Mouse (Mus musculus) kidney, embryonic 15.5 days (tissue): ENCODE results near the gene Gm10160. TPM values are rescaled to one million over a fixed set of nuclear protein-coding genes. Genes with fewer than 3 reads are reported as not detected.
"Not testable (repeated sequence)": the region's sequence is repeated elsewhere in the genome, so short reads cannot be mapped to it uniquely, and the experiment has no call there.

Experiments
- ATAC-seq: fragments of 200-750 bp; cut with Nextera tagmentation; replicated peaks from 2 replicates; pipeline ENCODE4 v1.8.0; 2017; ENCODE audit warnings: moderate TSS enrichment; ENCODE audit not compliant: low FRiP score
- H3K27ac ChIP-seq: fragments of 300-500 bp; sonication (generic); 2 replicates; pipeline ENCODE4 v1.5.1; 2015; ENCODE audit warnings: mild to moderate bottlenecking, inconsistent platforms
- H3K27me3 ChIP-seq: fragments of 300-500 bp; sonication (generic); 2 replicates; pipeline ENCODE4 v1.6.1; 2015; ENCODE audit warnings: inconsistent platforms
- H3K36me3 ChIP-seq: fragments of 300-500 bp; sonication (generic); 2 replicates; pipeline ENCODE4 v1.6.1; 2015; ENCODE audit warnings: inconsistent platforms
- H3K4me1 ChIP-seq: fragments of 300-500 bp; sonication (generic); 2 replicates; pipeline ENCODE4 v1.6.1; 2015; ENCODE audit warnings: inconsistent platforms
- H3K4me2 ChIP-seq: fragments of 300-500 bp; sonication (generic); 2 replicates; pipeline ENCODE4 v1.6.1; 2015; ENCODE audit warnings: moderate library complexity, mild to moderate bottlenecking, inconsistent platforms
- H3K4me3 ChIP-seq: fragments of 300-500 bp; sonication (generic); replicated peaks from 2 replicates; pipeline ENCODE4 v1.5.1; 2015; ENCODE audit warnings: mild to moderate bottlenecking, inconsistent platforms
- H3K9ac ChIP-seq: fragments of 300-500 bp; sonication (generic); 2 replicates; pipeline ENCODE4 v1.6.1; 2015; ENCODE audit warnings: mild to moderate bottlenecking, inconsistent platforms
- H3K9me3 ChIP-seq: fragments of 300-500 bp; sonication (generic); replicated peaks from 2 replicates; pipeline ENCODE4 v1.6.1; 2016; ENCODE audit warnings: inconsistent platforms
- WGBS: fragments of 180-500 bp; shearing (Covaris S2); methylation state at CpG from one replicate; pipeline ENCODE4 v1.1.7; 2015; ENCODE audit warnings: mixed read lengths; 5-methylcytosine and 5-hydroxymethylcytosine counted together
- polyA plus RNA-seq: library from polyadenylated mRNA; unstranded; fragments of >200 nt; fragmentation: Nextera tagmentation; extraction: Ambion mirVana; gene quantifications from 2 replicates; pipeline ENCODE4 v1.2.1, GENCODE M21; 2015

Gene Gm10160
- polyA plus RNA-seq, 1 experiment from 2014 or later = not detected

DNA sequence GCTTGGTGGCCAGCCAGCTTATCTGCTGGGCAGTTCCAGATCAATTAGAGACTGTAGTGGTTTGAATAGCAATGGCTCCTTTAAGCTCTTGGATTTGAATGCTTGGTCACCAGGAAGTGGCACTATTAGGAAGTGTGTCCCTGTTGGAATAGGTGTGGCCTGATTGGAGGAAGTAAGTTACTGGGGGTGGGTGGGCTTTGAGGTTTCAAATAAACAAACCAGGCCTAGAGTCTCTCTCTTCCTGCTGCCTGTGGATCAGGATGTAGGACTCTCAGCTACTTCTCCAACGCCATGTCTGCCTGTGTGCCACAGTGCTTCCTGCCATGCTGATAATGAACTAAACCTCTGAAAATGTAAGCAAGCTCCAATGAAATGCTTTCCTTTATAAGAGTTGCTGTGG lies 12.6 kb downstream of the Gm10160 start:
- 90% methylated on average over 1 of the region's 1 CpGs for WGBS
- Histone ChIP-seq H3K27ac (no peak overlapping the region), H3K4me3 (no peak overlapping the region), H3K9ac (no peak overlapping the region), H3K27me3 (no peaks in the 10 kb centered on the region), H3K9me3 (no peaks in the 10 kb centered on the region), H3K4me1 (no peaks in the 10 kb centered on the region; the same call in 1 of the 2 replicates), H3K4me2 (no peak overlapping the region), H3K36me3 (no peaks in the 10 kb centered on the region)
- ATAC-seq = no peak

DNA sequence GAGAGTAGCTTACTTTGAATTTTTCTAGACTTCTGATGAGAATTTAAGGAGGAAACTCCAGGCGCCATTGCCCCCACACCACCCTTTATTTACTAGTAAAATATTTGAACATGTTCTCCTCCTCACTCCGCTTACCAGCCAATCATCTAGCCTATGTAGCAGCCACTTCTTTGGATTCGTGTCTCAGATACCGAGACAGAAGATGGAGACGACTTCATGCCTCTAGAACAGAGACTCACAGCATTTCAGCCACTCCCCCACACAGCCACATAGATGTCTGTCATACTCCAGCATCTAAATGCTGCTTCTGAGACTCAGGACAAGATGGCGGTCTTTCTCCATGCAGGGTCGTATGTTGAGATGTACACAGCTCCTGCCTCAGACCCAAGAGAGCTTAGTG lies 13.5 kb downstream of the Gm10160 start:
- no peak overlapping the region for H3K4me2 ChIP-seq
- H3K4me1 ChIP-seq = no peaks in the 10 kb centered on the region; the same call in 1 of the 2 replicates
- H3K27ac ChIP-seq = no peak overlapping the region
- H3K36me3 ChIP-seq = no peaks in the 10 kb centered on the region
- H3K9ac ChIP-seq = no peak overlapping the region
- H3K27me3 ChIP-seq = no peaks in the 10 kb centered on the region
- no peak for ATAC-seq
- WGBS = 83% methylated on average over 7 of the region's 7 CpGs
- H3K4me3 ChIP-seq = no peak overlapping the region
- H3K9me3 ChIP-seq = no peaks in the 10 kb centered on the region

DNA sequence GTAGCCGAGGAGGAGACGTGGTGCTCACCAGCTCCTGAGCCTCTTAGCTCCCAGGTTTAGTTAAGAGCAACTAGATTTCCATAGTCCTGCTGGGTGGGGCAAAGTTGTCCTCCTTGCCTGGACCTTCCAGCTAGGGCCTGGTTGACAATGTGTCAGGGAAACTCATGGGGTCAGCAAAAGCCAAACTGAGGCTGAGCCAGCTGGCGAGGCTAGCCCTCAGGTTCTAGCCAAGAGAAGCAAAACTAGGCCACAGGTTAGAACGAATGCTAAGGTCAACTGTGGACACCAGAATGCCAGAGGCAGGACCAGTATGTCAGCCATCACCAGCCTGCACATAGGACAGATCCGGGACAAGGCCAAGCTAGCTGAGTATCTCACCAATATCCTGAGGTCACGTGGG lies 14.2 kb downstream of the Gm10160 start:
- H3K27ac ChIP-seq = no peak overlapping the region
- WGBS = 86% methylated on average over 6 of the region's 6 CpGs
- no peak overlapping the region for H3K4me2 ChIP-seq
- H3K4me3 ChIP-seq = no peak overlapping the region
- H3K9ac ChIP-seq = no peak overlapping the region
- H3K36me3 ChIP-seq = no peaks in the 10 kb centered on the region
- no peaks in the 10 kb centered on the region; the same call in 1 of the 2 replicates for H3K4me1 ChIP-seq
- no peaks in the 10 kb centered on the region for H3K9me3 ChIP-seq
- no peak for ATAC-seq
- H3K27me3 ChIP-seq = no peaks in the 10 kb centered on the region

DNA sequence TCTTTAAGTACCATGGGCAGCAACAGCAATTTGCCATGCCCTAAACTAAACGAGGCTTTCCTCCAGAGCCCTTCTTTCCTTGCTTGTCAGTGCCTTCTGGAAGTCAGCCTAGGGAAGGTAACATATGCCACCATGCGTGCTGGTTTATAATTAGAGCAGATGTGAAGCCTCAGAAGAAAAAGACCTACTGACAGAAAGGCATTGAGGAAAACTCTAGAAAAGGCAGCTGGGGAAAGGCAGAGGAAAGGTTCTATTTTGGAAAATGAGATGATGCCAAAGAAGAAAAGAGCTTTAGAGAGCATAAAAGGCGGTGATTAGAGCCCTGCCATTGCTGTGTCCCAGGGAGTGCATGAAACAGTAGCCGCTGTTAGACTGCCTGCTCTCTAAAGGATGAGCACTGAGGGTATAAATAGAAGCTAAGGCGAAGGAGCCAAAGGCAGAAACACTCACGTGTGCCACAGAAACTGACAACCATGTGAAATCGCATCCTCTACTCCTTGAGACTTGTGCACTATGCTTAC lies 14.9 kb downstream of the Gm10160 start:
- H3K9me3 ChIP-seq = no peaks in the 10 kb centered on the region
- H3K27me3 ChIP-seq = no peaks in the 10 kb centered on the region
- no peak overlapping the region for H3K9ac ChIP-seq
- H3K4me2 ChIP-seq = no peak overlapping the region
- no peak for ATAC-seq
- 64% methylated on average over 7 of the region's 7 CpGs for WGBS
- no peak overlapping the region for H3K4me3 ChIP-seq
- no peaks in the 10 kb centered on the region for H3K36me3 ChIP-seq
- H3K27ac ChIP-seq = no peak overlapping the region
- H3K4me1 ChIP-seq = no peaks in the 10 kb centered on the region; the same call in 1 of the 2 replicates

DNA sequence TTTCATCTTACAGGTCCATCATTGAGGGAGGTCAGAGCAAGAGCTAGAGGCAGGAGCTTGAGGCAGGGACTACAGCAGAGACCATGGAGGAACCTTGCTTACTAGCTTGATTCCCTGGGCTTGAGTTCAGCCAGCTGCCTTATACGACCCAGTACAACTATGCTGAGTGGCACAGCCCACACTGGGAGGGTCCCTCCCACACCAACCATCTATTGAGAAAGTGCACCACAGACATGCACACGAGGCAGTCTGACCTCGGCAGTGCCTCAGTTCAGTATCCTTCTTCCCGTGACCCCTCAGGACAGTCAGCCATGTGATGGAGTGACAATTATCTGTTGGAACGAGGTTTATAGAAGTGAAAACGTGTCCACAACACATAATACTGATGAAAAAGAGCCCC lies 15.8 kb downstream of the Gm10160 start:
- 35% methylated on average over 6 of the region's 6 CpGs for WGBS
- no peak overlapping the region for H3K27ac ChIP-seq
- H3K9ac ChIP-seq = no peak overlapping the region
- H3K4me2 ChIP-seq = no peak overlapping the region
- H3K27me3 ChIP-seq = no peaks in the 10 kb centered on the region
- no peaks in the 10 kb centered on the region for H3K4me1 ChIP-seq
- H3K9me3 ChIP-seq = no peaks in the 10 kb centered on the region
- H3K36me3 ChIP-seq = no peaks in the 10 kb centered on the region
- no peak for ATAC-seq
- H3K4me3 ChIP-seq = no peak overlapping the region

DNA sequence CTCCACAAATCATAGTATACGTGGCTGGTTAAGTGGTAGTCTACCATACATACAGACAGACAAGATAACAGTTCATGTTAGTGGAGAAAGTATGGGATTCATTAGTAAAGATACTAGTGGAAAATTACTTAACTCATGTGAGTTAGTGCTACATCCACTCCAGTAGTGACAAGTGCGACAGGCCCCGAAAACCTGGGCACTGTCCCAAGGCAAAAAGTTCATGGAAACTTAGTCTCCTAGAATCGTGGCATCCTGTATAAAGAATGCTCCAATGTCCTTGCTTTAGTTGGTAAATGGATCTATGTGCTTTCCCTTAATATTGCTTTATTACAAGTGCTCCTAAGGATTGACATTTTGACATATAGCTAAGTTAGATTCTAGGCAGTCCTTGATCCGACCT lies 17.8 kb downstream of the Gm10160 start:
- H3K9ac ChIP-seq, H3K4me1 ChIP-seq, H3K27me3 ChIP-seq, H3K9me3 ChIP-seq, ATAC-seq, H3K27ac ChIP-seq, H3K4me2 ChIP-seq, H3K4me3 ChIP-seq, H3K36me3 ChIP-seq: not testable (repeated sequence)
- 88% methylated on average over 5 of the region's 5 CpGs for WGBS

DNA sequence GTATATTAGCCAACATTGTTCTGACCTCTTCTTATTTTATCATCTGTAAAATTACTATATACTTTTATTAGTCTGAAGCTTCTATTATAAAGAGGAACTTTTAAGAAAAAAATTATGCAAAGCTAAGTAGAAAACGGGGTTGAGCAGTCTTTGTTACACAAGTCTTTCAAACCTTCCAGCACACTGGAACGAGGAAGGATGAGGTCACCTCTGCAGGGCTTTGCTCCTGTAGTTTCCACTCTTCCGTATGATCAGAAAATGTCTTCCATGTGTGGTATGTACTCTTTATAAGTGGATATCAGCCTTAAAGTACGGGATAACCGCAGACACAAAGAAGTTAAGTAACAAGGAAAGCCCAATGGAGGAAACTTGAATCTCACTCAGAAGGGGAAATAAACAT lies 20.2 kb downstream of the Gm10160 start:
- Histone ChIP-seq H3K27ac (no peak overlapping the region), H3K4me3 (no peak overlapping the region), H3K4me2 (no peak overlapping the region), H3K36me3 (no peaks in the 10 kb centered on the region), H3K27me3 (no peaks in the 10 kb centered on the region), H3K9ac (no peak overlapping the region), H3K9me3 (no peaks in the 10 kb centered on the region), H3K4me1 (no peaks in the 10 kb centered on the region)
- ATAC-seq = no peak
- WGBS = 91% methylated on average over 5 of the region's 5 CpGs

DNA sequence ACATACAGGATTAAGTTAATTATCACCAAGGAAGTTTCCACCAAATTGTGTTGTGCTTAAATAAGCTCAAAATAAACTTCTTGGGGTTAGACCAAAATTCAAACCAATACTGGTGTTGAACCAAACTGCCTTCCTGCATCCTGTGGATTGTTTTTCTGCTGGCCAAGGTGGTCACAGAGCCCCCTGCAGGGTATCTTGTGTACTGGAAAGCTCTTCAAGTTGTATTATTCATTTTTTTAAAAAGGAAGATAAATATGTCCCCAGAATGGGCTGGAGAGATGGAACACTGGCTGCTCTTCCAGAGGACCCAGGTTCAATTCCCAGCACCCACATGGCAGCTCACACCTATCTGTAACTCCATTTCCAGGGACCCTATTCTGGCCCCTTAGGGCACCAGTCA lies 20.7 kb downstream of the Gm10160 start:
- no peak overlapping the region for H3K4me2 ChIP-seq
- H3K9me3 ChIP-seq = no peaks in the 10 kb centered on the region
- H3K9ac ChIP-seq = no peak overlapping the region
- H3K27ac ChIP-seq = no peak overlapping the region
- H3K4me3 ChIP-seq = no peak overlapping the region
- H3K36me3 ChIP-seq = no peaks in the 10 kb centered on the region
- peaks cover 3% of the 10 kb centered on the region; the same call in 1 of the 2 replicates for H3K4me1 ChIP-seq
- no peaks in the 10 kb centered on the region for H3K27me3 ChIP-seq
- no peak for ATAC-seq

DNA sequence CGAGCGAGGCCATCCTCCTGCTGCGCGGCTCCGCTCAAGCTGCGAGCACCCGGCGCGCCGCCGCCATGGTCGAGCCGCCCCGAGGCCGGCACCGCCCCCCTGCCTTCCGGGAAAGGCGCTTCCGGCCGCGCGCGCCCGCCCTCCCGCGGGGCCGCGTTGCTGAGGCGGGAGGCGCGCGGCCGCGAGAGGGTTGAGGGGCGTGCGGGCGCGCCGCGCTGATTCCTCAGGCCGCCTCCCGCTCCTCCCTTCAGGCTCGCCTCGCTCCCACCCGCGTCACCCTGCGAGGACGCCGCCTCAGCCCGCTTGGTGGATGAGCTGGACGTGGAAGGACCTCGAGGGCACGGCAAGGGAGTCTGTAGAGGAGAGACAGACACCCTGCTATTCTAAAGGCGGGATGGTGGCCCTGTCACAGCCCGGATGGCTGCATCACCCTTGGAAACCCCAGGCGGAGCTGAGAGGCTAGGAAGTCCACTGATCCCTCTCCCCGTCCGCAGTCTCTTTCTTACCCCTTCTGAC lies 26.2 kb downstream of the Gm10160 start, which contains the start of gene Btbd1:
Gene Btbd1, minus strand, starts transcription at position 53 of the 516 bp plus-strand sequence.
- WGBS = under 1% methylated on average over 58 of the region's 58 CpGs
- H3K9ac ChIP-seq = peak within 1 kb of the TSS; percentile 86
- H3K27me3 ChIP-seq = no peaks in the 10 kb centered on the region
- peak; percentile 94 for ATAC-seq
- no peaks in the 10 kb centered on the region for H3K9me3 ChIP-seq
- H3K36me3 ChIP-seq = no peaks in the 10 kb centered on the region
- peak within 1 kb of the TSS; percentile 81 for H3K4me2 ChIP-seq
- H3K4me1 ChIP-seq = peaks cover 34% of the 10 kb centered on the region
- peak within 1 kb of the TSS; percentile 65 for H3K4me3 ChIP-seq
- peak within 1 kb of the TSS; percentile 97 for H3K27ac ChIP-seq

DNA sequence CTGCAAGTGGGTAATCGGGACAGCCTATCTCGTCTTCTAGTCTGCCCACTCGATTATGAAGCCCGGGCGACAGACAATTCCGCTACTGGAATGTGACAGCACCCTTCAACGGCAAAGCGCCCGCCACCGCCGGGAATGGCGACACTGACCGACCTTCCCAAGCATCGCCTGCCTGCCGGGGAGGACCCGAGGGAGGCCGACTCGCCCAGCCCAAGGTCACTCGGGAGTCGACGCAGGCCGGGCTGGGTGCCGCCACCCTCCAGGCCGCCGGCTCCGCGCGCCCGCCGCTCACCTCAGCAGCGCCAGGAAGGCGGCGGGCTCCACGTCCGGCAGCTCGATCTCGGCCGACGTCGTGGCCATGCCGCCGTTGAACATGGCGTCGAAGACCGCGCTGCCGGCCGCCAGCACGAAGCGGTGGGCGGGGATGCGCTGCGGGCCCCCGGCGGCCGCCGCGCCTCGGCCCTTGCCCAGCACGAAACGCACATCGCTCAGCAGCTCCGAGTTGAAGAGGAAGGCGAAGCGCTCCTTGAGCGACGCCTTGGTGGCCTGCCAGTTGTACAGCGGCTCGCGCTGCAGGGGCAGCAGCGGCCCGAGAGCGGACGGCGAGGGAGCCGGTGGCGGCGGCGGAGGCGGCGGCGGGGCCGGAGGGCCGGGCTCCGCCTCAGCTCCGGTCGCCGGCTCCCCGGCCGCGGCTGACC lies 26.8 kb downstream of the Gm10160 start:
- under 1% methylated on average over 79 of the region's 91 CpGs for WGBS
- peak overlapping the region; percentile 65 for H3K4me3 ChIP-seq
- no peaks in the 10 kb centered on the region for H3K9me3 ChIP-seq
- H3K4me1 ChIP-seq = peaks cover 38% of the 10 kb centered on the region
- H3K36me3 ChIP-seq = no peaks in the 10 kb centered on the region
- peak overlapping the region; percentile 86 for H3K9ac ChIP-seq
- H3K4me2 ChIP-seq = peak overlapping the region; percentile 81
- ATAC-seq = peak; percentile 82
- H3K27me3 ChIP-seq = no peaks in the 10 kb centered on the region
- H3K27ac ChIP-seq = peak overlapping the region; percentile 97

DNA sequence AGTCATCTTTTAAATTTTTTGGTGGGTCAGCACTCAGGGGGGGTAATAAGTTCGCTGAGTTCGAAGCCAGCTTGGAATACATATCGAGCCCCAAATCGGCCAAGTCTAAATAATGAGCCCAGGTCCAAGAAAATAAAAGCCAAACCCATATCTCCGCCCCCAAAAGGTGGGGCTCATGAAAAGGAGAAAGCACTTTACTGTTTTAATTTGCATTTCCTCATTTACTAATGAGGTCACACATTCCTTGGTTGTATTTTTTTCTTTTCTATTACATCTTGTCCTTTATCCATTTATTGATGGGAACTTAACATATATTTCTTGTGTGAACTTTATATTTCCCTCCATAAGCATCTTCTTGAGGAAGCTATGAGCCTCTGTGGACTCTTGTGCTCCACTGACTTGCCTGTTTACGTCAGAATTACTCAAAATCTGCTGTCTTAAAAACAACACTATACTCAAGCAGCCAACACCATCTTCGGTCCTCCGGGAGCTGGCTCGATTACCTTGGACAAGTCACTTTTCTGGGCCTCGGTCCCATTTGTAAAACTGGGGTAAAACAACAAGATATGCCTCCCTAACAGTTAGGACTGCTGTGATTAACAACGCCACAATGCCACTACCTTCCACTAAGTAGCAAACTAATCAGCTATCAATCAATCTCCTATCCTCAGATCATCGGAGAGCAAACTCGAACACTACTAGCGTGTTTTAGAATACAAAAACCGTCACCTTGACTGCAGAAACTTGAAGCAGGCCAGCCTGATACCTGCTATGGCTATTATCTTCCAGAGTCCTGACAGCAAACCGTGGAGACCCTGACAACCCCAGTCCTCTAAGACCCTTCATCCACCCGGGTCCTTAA lies 27.6 kb downstream of the Gm10160 start:
- peak overlapping the region; percentile 97 for H3K27ac ChIP-seq
- H3K4me3 ChIP-seq = peak overlapping the region; percentile 65
- H3K4me2 ChIP-seq = peak overlapping the region; percentile 81
- ATAC-seq = peak; percentile 3; the same call in 1 of the 2 replicates
- 22% methylated on average over 17 of the region's 17 CpGs for WGBS
- H3K4me1 ChIP-seq = peaks cover 38% of the 10 kb centered on the region
- H3K36me3 ChIP-seq = no peaks in the 10 kb centered on the region
- H3K27me3 ChIP-seq = no peaks in the 10 kb centered on the region
- H3K9ac ChIP-seq = peak overlapping the region; percentile 86
- no peaks in the 10 kb centered on the region for H3K9me3 ChIP-seq

DNA sequence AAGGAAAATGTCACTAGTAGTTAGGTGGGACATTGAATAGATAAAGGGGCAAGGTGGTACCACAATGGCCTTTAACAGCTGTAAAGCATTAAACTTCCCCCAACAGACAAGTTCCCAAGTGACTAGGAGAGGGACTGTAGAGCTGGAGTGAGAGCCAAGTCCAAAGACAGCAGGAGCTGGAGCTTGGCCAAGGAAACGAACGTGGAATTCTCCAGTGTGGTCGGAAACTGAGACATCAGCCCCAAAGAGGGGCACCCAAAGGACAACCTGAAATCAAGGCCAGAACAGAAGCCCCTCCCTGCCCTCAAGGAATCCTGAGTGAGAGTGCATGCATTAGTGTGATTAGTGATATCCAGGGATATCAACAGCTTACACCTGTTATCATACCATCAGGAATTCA lies 30.2 kb downstream of the Gm10160 start:
- Histone ChIP-seq H3K27me3 (no peaks in the 10 kb centered on the region), H3K9ac (no peak overlapping the region), H3K27ac (0 out of 2 replicates have a peak overlapping the region, but pooled peaks have one; percentile 15), H3K4me3 (no peak overlapping the region), H3K36me3 (no peaks in the 10 kb centered on the region), H3K4me2 (no peak overlapping the region), H3K4me1 (peaks cover 38% of the 10 kb centered on the region), H3K9me3 (no peaks in the 10 kb centered on the region)
- no peak for ATAC-seq
- 16% methylated on average over 3 of the region's 3 CpGs for WGBS
